Mouse (Mus musculus): ENCODE measurements around the gene Adgra1. TPM values are rescaled to one million over a fixed set of nuclear protein-coding genes. Genes with fewer than 3 reads are reported as not detected.

The Adgra1 gene
- polyA plus RNA-seq (2012; rRNA removed) = 1.2 and 1.9 TPM in 2 replicates

DNA sequence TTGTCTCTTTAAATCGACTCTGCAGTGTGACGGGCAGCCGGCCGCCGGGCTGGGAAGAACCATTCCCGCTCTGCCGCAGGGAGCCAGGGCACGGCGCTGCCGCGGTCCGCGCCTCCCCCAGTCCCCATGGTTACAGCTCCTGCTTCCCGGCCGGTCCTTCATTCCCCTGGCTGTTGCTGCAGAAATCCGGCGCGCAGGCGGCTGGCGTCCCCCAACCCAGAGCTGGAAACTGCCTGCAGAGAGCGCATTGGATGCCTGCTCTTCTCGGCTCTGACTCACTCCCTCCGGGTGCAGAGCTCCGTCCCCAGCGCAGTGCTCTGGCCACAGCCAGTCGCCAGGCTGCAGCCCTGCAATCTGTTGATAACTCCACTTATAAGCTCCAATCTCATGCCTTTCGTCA is at the start of gene Adgra1:
Gene Adgra1 (plus strand): TSS at position 139 of the 400 bp plus-strand sequence.

DNA sequence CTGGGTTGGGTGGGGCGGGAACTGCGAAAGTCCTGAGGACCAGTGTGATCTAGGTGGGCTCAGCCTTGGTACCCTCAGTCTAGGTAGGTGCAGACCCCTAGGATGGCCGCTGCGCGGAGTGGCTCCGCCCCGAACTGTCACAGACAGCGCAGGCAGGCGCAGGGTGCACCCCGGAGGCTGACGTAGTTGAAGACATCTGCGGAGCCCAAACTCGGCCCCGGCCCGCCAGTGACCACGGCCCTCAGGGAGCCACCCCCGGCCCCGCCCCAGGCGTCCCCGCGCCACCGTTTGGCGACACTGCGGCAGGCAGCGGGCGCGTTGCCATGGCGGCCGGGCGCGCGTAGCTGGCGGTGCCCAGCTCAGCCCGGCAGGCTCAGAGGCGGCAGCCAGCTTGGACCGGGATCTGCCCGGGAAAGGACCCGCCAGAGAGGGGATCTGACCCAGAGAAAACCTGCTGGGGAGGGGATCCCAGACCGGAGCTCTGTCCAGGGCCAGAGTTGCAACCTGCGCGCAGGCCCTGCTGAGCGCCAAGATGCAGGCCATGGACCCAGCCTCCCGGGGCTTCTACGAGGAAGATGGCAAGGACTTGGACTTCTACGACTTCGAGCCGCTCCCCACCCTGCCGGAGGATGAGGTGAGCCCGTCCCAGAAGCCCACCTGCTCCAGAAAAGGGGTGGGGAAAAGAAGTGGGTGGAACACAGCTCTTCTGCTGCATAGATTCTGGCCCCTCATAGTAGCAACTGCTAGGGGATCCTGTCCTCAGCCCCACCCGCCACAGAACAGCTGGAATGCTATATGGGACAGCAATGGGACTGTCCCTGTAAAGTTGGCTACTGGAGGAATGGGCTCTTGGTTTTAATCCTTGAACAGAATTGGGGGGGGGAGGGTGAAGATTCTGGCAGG is 60.9 kb downstream of the Adgra1 start, which contains the start of gene Kndc1:
Gene Kndc1 (plus strand): TSS at position 42 of the 903 bp plus-strand sequence.

Other genes with a start within 250 kb of the Adgra1 start
- 11.6 and 13.5 TPM in 2 replicates for gene Cfap46, start 150.4 kb upstream of the Adgra1 start, polyA plus RNA-seq (2012; rRNA removed)
- gene Kndc1, start 60.5 kb downstream of the Adgra1 start, polyA plus RNA-seq (2012; rRNA removed) = 4.9 and 5.7 TPM in 2 replicates
- gene Utf1, start 109.6 kb downstream of the Adgra1 start, polyA plus RNA-seq (2012; rRNA removed) = 1.3 and 1.9 TPM in 2 replicates
- 5.4 and 5.9 TPM in 2 replicates for gene 6430531B16Rik, start 144.6 kb downstream of the Adgra1 start, polyA plus RNA-seq (2012; rRNA removed)
- gene Adam8, start 158.4 kb downstream of the Adgra1 start, polyA plus RNA-seq (2012; rRNA removed) = 64.5 and 90.2 TPM in 2 replicates
- gene Zfp511, start 202.2 kb downstream of the Adgra1 start, polyA plus RNA-seq (2012; rRNA removed) = 66.3 and 117 TPM in 2 replicates
- 36.3 and 43.5 TPM in 2 replicates for gene Tubgcp2, start 202.5 kb downstream of the Adgra1 start, polyA plus RNA-seq (2012; rRNA removed)
- gene Msx3, start 214.9 kb downstream of the Adgra1 start, polyA plus RNA-seq (2012; rRNA removed) = 1.1 and 1.6 TPM in 2 replicates
- gene Caly, start 248.4 kb downstream of the Adgra1 start, polyA plus RNA-seq (2012; rRNA removed) = 41.3 and 47.0 TPM in 2 replicates

All from ovary, adult 2 months (tissue).